Mouse (Mus musculus) myocyte (in vitro differentiated cells): ENCODE data around the gene Prmt7.

Experiments used
- E2F4 ChIP-seq: IDR thresholded peaks from one replicate; pipeline ENCODE4 v1.6.1; 2011; ENCODE audit warnings: mild to moderate bottlenecking, control low read depth, moderate library complexity; ENCODE audit not compliant: insufficient read depth
- MAX ChIP-seq: IDR thresholded peaks from one replicate; pipeline ENCODE4 v1.6.1; 2011; ENCODE audit warnings: low read depth, mild to moderate bottlenecking, control low read depth
- MYOD1 ChIP-seq, 3 experiments: IDR thresholded peaks; one replicate each; pipeline ENCODE4 v1.6.1; 2011; ENCODE audit warnings: control low read depth in 2 of 3, low read depth in 2 of 3, mild to moderate bottlenecking in 2 of 3, moderate library complexity in 1 of 3; ENCODE audit not compliant: insufficient read length in 2 of 3, control insufficient read depth in 1 of 3
- POLR2A ChIP-seq: IDR thresholded peaks from one replicate; pipeline ENCODE4 v1.6.1; 2011; ENCODE audit warnings: low read depth, mild to moderate bottlenecking, control low read depth, moderate library complexity; ENCODE audit not compliant: insufficient read length
- REST ChIP-seq: IDR thresholded peaks from one replicate; pipeline ENCODE4 v1.6.1; 2011; ENCODE audit warnings: mild to moderate bottlenecking, control low read depth, moderate library complexity; ENCODE audit not compliant: insufficient read depth, insufficient read length
- TCF12 ChIP-seq: IDR thresholded peaks from one replicate; pipeline ENCODE4 v1.6.1; 2011; ENCODE audit warnings: mild to moderate bottlenecking, control low read depth; ENCODE audit not compliant: poor library complexity, insufficient read depth, severe bottlenecking
- USF1 ChIP-seq: IDR thresholded peaks from one replicate; pipeline ENCODE4 v1.6.1; 2011; ENCODE audit warnings: low read depth, mild to moderate bottlenecking, control low read depth, moderate library complexity

DNA sequence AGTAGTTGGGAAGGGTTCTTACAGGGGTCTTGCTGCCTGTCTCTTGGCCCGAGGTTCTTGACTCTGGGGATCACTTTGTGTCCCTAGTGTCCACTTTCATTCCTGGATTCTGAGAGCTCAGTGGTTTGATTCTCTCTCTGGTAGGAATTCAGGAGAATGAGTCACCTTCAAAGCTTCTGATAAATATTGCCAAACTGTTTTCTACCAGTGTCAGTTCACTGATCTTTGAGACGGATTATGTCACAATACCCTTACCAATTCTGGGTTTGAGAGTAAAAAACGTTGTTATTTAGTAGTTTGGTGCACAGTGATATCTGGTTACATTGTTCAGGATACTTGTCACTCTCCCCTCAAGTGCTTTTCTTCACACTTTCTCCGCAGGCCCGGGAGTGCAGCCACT lies 69.4 kb downstream of the Prmt7 start:
- TF ChIP-seq POLR2A (no peak), REST (no peak), TCF12 (no peak), E2F4 (no peak), USF1 (no peak), MAX (no peak), MYOD1 (IDR thresholded peaks at IDR 0.05; ENCODE audit: control insufficient read depth in 1 of 3, insufficient read length in 2 of 3, low read depth in 2 of 3) (no peak)
